Mouse (Mus musculus): Measurements from ENCODE around the gene Sec14l1.

DNA sequence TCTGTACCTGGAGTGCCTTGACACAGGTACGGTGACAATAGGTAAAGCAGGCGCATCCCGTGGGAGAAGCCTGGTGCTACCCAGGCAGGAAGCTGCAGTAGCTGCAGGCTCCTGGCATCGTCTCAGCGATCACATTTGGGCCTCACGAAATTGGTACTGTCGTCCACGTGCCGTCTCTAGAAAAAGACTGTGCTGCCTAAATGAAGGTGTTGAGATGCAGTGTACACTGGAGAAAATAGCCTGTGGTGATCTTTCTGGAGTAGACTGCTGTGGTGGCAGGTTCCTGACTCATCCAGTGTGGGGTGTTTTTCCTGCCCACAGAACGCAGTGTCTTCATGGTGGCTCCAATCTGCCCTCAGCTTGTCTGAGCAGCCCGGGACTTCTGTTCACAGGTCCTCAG lies 34.8 kb upstream of the Sec14l1 start:
- no peak for TF ChIP-seq CTCF (IDR thresholded peaks at IDR 0.05; ENCODE audit: insufficient read depth, low read length)
- TF ChIP-seq POLR2A (IDR thresholded peaks at IDR 0.05; ENCODE audit: borderline replicate concordance, extremely low read depth, low read depth, low read length): no peak

Measured in lung, adult 2 months (tissue).